Mouse (Mus musculus): ENCODE data around the gene 4930442H23Rik. TPM values are rescaled to one million over a fixed set of nuclear protein-coding genes. Genes with fewer than 3 reads are reported as not detected.
A peak's percentile ranks its signal among the peaks of the same experiment; 100 is the strongest.

The 4930442H23Rik gene
- polyA plus RNA-seq, 1 experiment from 2014 or later = not detected

GRCm38 (mm10) chr10:81216260-81216659, 32.6 kb upstream of the 4930442H23Rik start:
- no peaks in the 10 kb centered on the region for H3K36me3 ChIP-seq
- H3K9me3 ChIP-seq (replicated peaks) = no peaks in the 10 kb centered on the region
- H3K4me2 ChIP-seq = no peak overlapping the region
- no peak overlapping the region for H3K27ac ChIP-seq
- H3K4me1 ChIP-seq = 0 out of 2 replicates have a peak, but pooled peaks cover 2% of the 10 kb centered on the region
- H3K27me3 ChIP-seq = peaks cover 7% of the 10 kb centered on the region; the same call in 1 of the 2 replicates
- H3K9ac ChIP-seq = no peak overlapping the region
- ATAC-seq (replicated peaks; ENCODE audit: low FRiP score) = no peak
- H3K4me3 ChIP-seq (replicated peaks) = no peak overlapping the region
- WGBS = 86% methylated on average over 6 of the region's 6 CpGs

DNA sequence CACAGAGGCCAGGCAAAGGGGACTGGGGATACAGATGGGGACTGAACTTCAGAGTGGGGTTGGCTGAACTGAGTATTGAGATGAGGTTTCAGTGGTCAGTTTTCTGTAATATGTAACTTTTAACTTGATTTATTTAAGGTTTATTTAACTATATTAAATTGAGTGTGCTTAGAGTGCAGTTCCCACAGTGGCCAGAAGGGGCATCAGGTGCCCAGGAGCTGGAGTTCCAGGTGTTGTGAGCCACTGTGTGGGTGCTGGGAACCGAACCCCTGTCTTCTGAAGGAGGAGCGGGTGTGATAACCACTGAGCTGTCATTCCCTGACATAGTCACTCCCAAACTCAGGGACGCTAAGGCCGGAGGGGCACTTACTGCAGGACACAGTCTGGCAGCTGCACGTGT, 26.5 kb upstream of the 4930442H23Rik start:
- Histone ChIP-seq H3K4me3 (replicated peaks) (no peak overlapping the region), H3K9me3 (replicated peaks) (no peaks in the 10 kb centered on the region; the same call in 1 of the 2 replicates), H3K9ac (no peak overlapping the region), H3K4me1 (no peaks in the 10 kb centered on the region), H3K4me2 (no peak overlapping the region), H3K27me3 (0 out of 2 replicates have a peak, but pooled peaks cover 3% of the 10 kb centered on the region), H3K27ac (no peak overlapping the region), H3K36me3 (no peaks in the 10 kb centered on the region)
- WGBS = 89% methylated on average over 5 of the region's 5 CpGs
- no peak for ATAC-seq (replicated peaks; ENCODE audit: low FRiP score)

- H3K27ac ChIP-seq = no peak overlapping the region
- ATAC-seq (replicated peaks; ENCODE audit: low FRiP score) = no peak; the same call in 1 of the 2 replicates
- H3K36me3 ChIP-seq = no peaks in the 10 kb centered on the region
- 76% methylated on average over 4 of the region's 4 CpGs for WGBS
- H3K9me3 ChIP-seq (replicated peaks) = no peaks in the 10 kb centered on the region
- H3K27me3 ChIP-seq = peaks cover 27% of the 10 kb centered on the region
- H3K4me2 ChIP-seq = no peak overlapping the region
- H3K9ac ChIP-seq = no peak overlapping the region
- no peaks in the 10 kb centered on the region for H3K4me1 ChIP-seq
- H3K4me3 ChIP-seq (replicated peaks) = no peak overlapping the region
These were observed 20.5 kb upstream of the 4930442H23Rik start for GRCm38 (mm10) chr10:81204137-81204536.

GRCm38 (mm10) chr10:81202978-81203720, 19.5 kb upstream of the 4930442H23Rik start:
- Histone ChIP-seq H3K27ac (no peak overlapping the region), H3K4me2 (no peak overlapping the region), H3K36me3 (no peaks in the 10 kb centered on the region), H3K4me1 (no peaks in the 10 kb centered on the region), H3K9ac (no peak overlapping the region), H3K4me3 (replicated peaks) (no peak overlapping the region), H3K27me3 (peaks cover 35% of the 10 kb centered on the region), H3K9me3 (replicated peaks) (no peaks in the 10 kb centered on the region)
- 64% methylated on average over 8 of the region's 8 CpGs for WGBS
- 0 out of 2 replicates have a peak, but pooled peaks have one; percentile 42 for ATAC-seq (replicated peaks; ENCODE audit: low FRiP score)

DNA sequence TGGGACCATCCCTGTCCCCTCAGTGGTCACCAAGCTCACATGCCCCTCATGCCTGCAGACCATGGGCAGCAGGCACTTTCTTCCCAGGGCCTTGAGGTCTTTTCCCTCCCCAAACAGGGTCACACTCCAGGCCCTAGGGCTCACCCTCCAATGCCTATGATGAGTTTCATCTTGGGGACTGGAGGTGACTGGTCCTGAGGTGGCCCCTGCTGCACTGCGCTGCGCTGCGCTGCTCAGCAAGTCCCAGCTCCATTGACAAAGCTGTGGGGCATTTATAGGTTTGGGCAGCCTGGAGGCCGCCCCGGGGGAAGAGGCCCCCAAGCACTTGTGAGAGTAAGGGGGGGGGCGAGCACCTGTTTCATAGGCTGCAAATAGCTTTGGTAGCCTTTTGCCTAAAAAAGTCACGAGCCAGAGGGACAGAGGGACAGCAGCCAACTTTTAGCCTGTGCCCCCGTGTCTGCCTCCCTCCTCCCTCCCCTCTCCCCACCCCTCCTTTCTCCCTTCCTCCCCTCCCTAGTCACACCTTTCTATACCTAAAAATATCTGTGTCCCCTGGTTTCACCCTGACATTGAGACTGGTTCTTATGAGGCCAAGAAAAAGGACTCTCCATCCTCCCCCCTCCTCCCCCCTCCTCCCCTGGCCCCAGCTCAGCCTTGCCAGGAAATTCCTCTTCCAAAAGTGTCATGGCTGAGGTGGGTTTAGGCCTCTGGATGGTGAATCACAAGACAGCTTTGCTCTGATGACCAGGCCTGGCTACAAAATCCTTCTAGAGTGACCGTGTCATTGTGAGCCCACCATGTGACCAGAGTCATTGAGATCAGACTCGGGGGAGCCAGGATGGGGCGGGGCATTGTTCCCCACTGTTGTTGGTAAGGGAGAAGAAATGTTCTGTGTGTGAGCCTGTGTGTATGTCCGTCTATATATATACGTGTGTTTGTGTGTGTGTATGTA, 18.4 kb upstream of the 4930442H23Rik start, which contains the start of gene Nmrk2:
Gene Nmrk2, minus strand, starts transcription at position 245 of the 952 bp plus-strand sequence.
- Histone ChIP-seq H3K9ac (no peak within 1 kb of the TSS), H3K27ac (no peak within 1 kb of the TSS), H3K27me3 (peaks cover 42% of the 10 kb centered on the region), H3K4me2 (no peak within 1 kb of the TSS), H3K4me1 (no peaks in the 10 kb centered on the region), H3K36me3 (no peaks in the 10 kb centered on the region), H3K9me3 (replicated peaks) (no peaks in the 10 kb centered on the region), H3K4me3 (replicated peaks) (no peak within 1 kb of the TSS)
- 62% methylated on average over 13 of the region's 13 CpGs for WGBS
- no peak for ATAC-seq (replicated peaks; ENCODE audit: low FRiP score)

DNA sequence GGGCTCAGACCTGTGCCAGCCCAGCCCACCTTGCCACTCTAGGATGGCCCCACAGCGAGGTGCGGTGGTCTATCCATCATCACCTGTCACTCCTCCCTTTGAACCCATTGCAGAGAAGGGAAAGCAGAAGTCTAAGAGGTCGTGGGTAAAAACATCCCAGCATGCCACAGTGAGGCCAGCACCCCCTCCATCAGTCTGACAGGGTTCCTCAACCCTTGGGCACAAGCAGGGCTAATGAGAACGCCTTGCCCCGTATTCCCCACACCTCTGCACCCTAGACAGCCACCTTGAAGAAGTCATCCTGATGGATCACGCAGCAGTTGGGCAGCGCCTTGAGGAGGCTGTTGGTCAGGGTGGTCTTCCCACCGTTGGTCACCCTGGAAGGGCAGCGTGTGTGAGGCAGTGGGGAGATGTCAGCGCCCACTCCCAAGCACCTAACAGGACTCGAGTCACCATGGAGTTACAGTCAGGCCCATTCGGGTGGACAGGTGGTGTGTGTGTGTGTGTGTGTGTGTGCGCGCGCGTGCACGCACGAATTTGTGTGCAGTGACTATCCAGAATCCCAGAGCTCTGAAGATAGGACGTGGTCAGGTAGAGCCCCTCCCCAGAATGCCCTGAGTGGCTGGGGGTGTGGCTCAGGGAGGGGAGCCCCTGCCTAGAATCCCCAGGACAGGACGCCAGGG, 17.1 kb upstream of the 4930442H23Rik start:
- Histone ChIP-seq H3K4me3 (replicated peaks) (no peak overlapping the region), H3K36me3 (no peaks in the 10 kb centered on the region), H3K4me2 (no peak overlapping the region), H3K9me3 (replicated peaks) (no peaks in the 10 kb centered on the region), H3K9ac (no peak overlapping the region), H3K27ac (no peak overlapping the region), H3K4me1 (no peaks in the 10 kb centered on the region), H3K27me3 (peaks cover 55% of the 10 kb centered on the region)
- no peak for ATAC-seq (replicated peaks; ENCODE audit: low FRiP score)
- WGBS = 74% methylated on average over 20 of the region's 20 CpGs

DNA sequence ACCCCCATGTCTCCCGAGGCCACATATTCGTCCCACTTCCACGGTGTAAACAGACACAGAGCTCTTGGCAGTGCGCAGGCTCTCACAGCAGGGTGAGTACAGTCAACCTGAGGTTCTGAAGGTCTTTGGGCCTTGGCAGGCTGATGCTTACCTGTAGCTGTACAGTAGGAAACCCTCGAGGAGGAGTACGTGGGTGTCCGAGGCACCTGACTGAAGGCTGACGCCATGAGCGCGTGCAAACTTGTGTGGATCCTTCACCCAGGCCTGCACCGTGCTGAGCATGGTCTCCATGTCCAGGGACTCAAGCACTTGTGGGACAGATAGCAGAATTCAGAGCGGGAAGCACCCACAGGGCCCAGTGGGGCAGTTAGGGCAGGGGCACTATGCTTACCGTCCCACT, 16.5 kb upstream of the 4930442H23Rik start:
- Histone ChIP-seq H3K4me2 (no peak overlapping the region), H3K4me1 (no peaks in the 10 kb centered on the region), H3K36me3 (no peaks in the 10 kb centered on the region), H3K27ac (no peak overlapping the region), H3K27me3 (peaks cover 58% of the 10 kb centered on the region), H3K9me3 (replicated peaks) (no peaks in the 10 kb centered on the region), H3K9ac (no peak overlapping the region), H3K4me3 (replicated peaks) (no peak overlapping the region)
- ATAC-seq (replicated peaks; ENCODE audit: low FRiP score) = no peak
- WGBS = 88% methylated on average over 13 of the region's 13 CpGs

DNA sequence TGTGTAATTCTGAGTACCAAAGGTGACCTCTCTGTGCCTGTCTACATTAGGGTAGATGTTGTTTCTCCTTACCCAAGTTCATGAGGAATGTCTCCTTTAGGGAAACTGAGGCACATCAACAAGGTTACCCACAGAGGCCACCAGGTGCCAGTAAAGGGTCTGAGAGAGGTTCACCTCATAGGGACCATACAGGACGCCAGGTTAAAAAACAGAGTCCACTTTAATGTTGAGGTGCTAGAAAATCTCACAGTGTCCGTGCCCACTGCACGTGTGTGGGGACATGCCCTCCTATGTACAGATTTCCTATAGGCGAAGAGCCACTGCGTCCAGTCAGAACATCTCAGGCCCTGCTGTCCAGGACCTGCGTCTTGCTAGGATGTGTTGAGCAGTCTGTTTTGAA, 15.3 kb upstream of the 4930442H23Rik start:
- no peaks in the 10 kb centered on the region for H3K9me3 ChIP-seq (replicated peaks)
- H3K4me2 ChIP-seq = no peak overlapping the region
- H3K27ac ChIP-seq = no peak overlapping the region
- no peak overlapping the region for H3K4me3 ChIP-seq (replicated peaks)
- no peak for ATAC-seq (replicated peaks; ENCODE audit: low FRiP score)
- no peaks in the 10 kb centered on the region for H3K36me3 ChIP-seq
- H3K9ac ChIP-seq = no peak overlapping the region
- peaks cover 68% of the 10 kb centered on the region for H3K27me3 ChIP-seq
- peaks cover 8% of the 10 kb centered on the region for H3K4me1 ChIP-seq
- WGBS = 83% methylated on average over 6 of the region's 6 CpGs

DNA sequence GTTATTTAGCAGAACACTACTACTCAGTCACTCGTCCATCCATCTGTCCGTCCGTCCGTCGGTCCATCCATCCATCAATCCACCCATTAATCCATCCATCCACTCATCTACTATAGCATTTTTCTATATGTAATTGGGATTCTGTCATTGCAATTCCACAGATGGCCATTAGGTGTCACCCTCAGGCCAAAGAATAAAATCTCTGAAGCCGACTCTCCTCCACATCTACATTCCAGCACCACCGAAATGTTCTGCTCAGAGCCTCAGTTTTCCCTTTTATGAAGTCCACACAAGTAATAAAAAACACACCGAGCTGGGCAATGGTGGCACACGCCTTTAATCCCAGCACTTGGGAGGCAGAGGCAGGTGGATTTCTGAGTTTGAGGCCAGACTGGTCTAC, 14.6 kb upstream of the 4930442H23Rik start:
- Histone ChIP-seq H3K27me3 (peaks cover 72% of the 10 kb centered on the region), H3K4me2 (no peak overlapping the region), H3K9ac (no peak overlapping the region), H3K4me1 (peaks cover 12% of the 10 kb centered on the region), H3K36me3 (no peaks in the 10 kb centered on the region), H3K9me3 (replicated peaks) (no peaks in the 10 kb centered on the region), H3K4me3 (replicated peaks) (no peak overlapping the region), H3K27ac (no peak overlapping the region)
- 1% methylated on average over 9 of the region's 9 CpGs for WGBS
- no peak for ATAC-seq (replicated peaks; ENCODE audit: low FRiP score)

- WGBS = 48% methylated on average over 6 of the region's 6 CpGs
These were observed 13.7 kb upstream of the 4930442H23Rik start for GRCm38 (mm10) chr10:81197305-81197704.

GRCm38 (mm10) chr10:81196470-81197065, 12.9 kb upstream of the 4930442H23Rik start:
- Histone ChIP-seq H3K4me3 (replicated peaks) (no peak overlapping the region), H3K9ac (no peak overlapping the region), H3K36me3 (no peaks in the 10 kb centered on the region), H3K4me1 (peaks cover 28% of the 10 kb centered on the region), H3K27me3 (peaks cover 74% of the 10 kb centered on the region), H3K4me2 (no peak overlapping the region), H3K27ac (no peak overlapping the region), H3K9me3 (replicated peaks) (no peaks in the 10 kb centered on the region)
- ATAC-seq (replicated peaks; ENCODE audit: low FRiP score) = no peak
- WGBS = 63% methylated on average over 11 of the region's 11 CpGs

More at GRCm38 (mm10) chr10:81197305-81197704, 13.7 kb upstream of the 4930442H23Rik start:
- no peak for ATAC-seq (replicated peaks; ENCODE audit: low FRiP score)
- Histone ChIP-seq H3K9me3 (replicated peaks) (no peaks in the 10 kb centered on the region), H3K4me1 (peaks cover 20% of the 10 kb centered on the region), H3K36me3 (no peaks in the 10 kb centered on the region), H3K4me3 (replicated peaks) (no peak overlapping the region), H3K27me3 (peaks cover 74% of the 10 kb centered on the region), H3K4me2 (no peak overlapping the region), H3K27ac (no peak overlapping the region), H3K9ac (no peak overlapping the region)

All from kidney, embryonic 15.5 days (tissue).